Mouse (Mus musculus) CH12.LX (cell line): Measurements from ENCODE around the gene Ackr4.

ENCODE experiments used
- BHLHE40 ChIP-seq: IDR thresholded peaks from 2 replicates; pipeline ENCODE4 v1.6.1; 2011; ENCODE audit warnings: mild to moderate bottlenecking, low read depth, low read length, improper control_type of control experiment
- CHD2 ChIP-seq: IDR thresholded peaks from 2 replicates; pipeline ENCODE4 v1.6.1; 2011; ENCODE audit warnings: low read length, improper control_type of control experiment
- CTCF ChIP-seq, 2 experiments: IDR thresholded peaks in 1 of 2; conservative IDR thresholded peaks in 1 of 2; 2 replicates each; pipeline ENCODE4 v1.5.1; 2011 to 2012; ENCODE audit warnings: low read depth in 2 of 2, low read length in 2 of 2, improper control_type of control experiment in 1 of 2, inconsistent platforms in 1 of 2, mild to moderate bottlenecking in 1 of 2, moderate library complexity in 1 of 2
- E2F4 ChIP-seq: IDR thresholded peaks from 2 replicates; pipeline ENCODE4 v1.6.1; 2011; ENCODE audit warnings: low read depth, low read length, improper control_type of control experiment; ENCODE audit not compliant: insufficient replicate concordance
- EP300 ChIP-seq: IDR thresholded peaks from 2 replicates; pipeline ENCODE4 v1.6.1; 2011; ENCODE audit warnings: low read length, improper control_type of control experiment
- ETS1 ChIP-seq: conservative IDR thresholded peaks from 2 replicates; pipeline ENCODE4 v1.6.1; 2012; ENCODE audit warnings: low read depth, mild to moderate bottlenecking, inconsistent platforms, low read length, improper control_type of control experiment, moderate library complexity
- HCFC1 ChIP-seq: IDR thresholded peaks from 2 replicates; pipeline ENCODE4 v1.6.1; 2012; ENCODE audit warnings: low read depth, mild to moderate bottlenecking, inconsistent platforms, low read length, improper control_type of control experiment
- KAT2A ChIP-seq: IDR thresholded peaks from 2 replicates; pipeline ENCODE4 v1.6.1; 2012; ENCODE audit warnings: low read length, improper control_type of control experiment, inconsistent platforms; ENCODE audit not compliant: insufficient replicate concordance
- MAZ ChIP-seq: IDR thresholded peaks from 2 replicates; pipeline ENCODE4 v1.6.1; 2012; ENCODE audit warnings: low read depth, mild to moderate bottlenecking, inconsistent platforms, low read length, improper control_type of control experiment, moderate library complexity
- MEF2A ChIP-seq: IDR thresholded peaks from 2 replicates; pipeline ENCODE4 v1.6.1; 2014; ENCODE audit warnings: low read depth, mild to moderate bottlenecking, inconsistent platforms, low read length, improper control_type of control experiment, borderline replicate concordance
- POLR2A ChIP-seq: IDR thresholded peaks from 2 replicates; pipeline ENCODE4 v1.6.1; 2011; ENCODE audit warnings: low read depth, mild to moderate bottlenecking, improper control_type of control experiment, low read length
- POLR2AphosphoS2 ChIP-seq: IDR thresholded peaks from 2 replicates; pipeline ENCODE4 v1.6.1; 2011; ENCODE audit warnings: low read depth, low read length, improper control_type of control experiment
- TCF12 ChIP-seq: IDR thresholded peaks from 2 replicates; pipeline ENCODE4 v1.6.1; 2014; ENCODE audit warnings: low read depth, mild to moderate bottlenecking, inconsistent platforms, low read length, improper control_type of control experiment
- ZC3H11A ChIP-seq: IDR thresholded peaks from 2 replicates; pipeline ENCODE4 v1.6.1; 2012; ENCODE audit warnings: low read depth, mild to moderate bottlenecking, inconsistent platforms, low read length, improper control_type of control experiment

DNA sequence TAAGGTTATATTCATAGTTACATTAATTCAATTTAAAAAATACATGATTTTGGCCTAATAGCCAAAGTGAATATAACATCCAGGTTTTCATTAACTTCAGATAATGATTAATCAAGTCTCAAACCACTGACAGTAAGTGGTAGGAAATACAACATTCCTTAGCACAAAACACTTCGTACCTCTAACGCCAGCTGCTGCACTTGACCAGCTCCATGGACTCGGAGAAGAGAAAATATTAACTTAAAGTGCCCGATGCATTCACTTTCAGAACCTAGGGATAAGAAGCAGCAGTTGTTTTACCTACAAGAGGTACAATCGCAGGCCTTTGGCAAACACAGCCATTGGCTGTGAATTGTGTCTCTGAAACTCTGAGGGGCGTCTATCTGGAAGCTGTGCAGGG lies 45.6 kb upstream of the Ackr4 start:
- TF ChIP-seq CTCF (conservative IDR thresholded peaks at IDR 0.05 in 1 of 2, IDR thresholded peaks at IDR 0.05 in 1 of 2; ENCODE audit: low read depth in 2 of 2, low read length in 2 of 2), result no peak
- no peak for TF ChIP-seq ZC3H11A
- TF ChIP-seq TCF12, result no peak
- no peak for TF ChIP-seq ETS1
- no peak for TF ChIP-seq MAZ
- TF ChIP-seq E2F4, result no peak
- no peak for TF ChIP-seq BHLHE40
- no peak for TF ChIP-seq CHD2
- TF ChIP-seq POLR2AphosphoS2, result no peak
- no peak for TF ChIP-seq POLR2A
- no peak for TF ChIP-seq MEF2A
- no peak for TF ChIP-seq HCFC1
- TF ChIP-seq EP300, result no peak
- TF ChIP-seq KAT2A, result no peak
